Mouse (Mus musculus) NIH3T3 (cell line): ENCODE results near the gene Chgb.

Source experiments
- DNase-seq: peaks from one replicate; pipeline ENCODE4 v3.0.0-alpha.2; 2012; ENCODE audit warnings: low read depth

Gene Chgb

GRCm38 (mm10) chr2:132780978-132781377, at the start of gene Chgb:
Gene Chgb (plus strand): TSS chr2:132781278.
- no peak for DNase-seq

DNA sequence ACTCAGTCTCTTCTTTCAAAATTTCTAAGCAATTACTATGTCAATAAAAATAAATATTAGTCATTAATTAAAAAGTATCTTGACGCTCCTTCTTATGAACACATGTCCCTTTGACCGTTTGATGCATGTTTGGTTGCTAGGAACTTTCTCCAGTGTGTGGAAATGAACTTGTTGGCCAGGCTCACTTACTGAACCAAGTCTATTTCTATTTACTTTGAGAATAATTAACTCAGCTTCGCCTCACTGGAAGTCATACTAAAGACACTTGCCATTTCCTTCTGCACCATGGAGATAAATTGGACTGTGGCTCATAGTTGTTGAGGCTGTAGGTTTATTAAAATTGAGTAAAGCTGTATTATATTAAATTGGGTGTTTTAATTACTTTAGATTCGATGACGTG, 48.1 kb upstream of the Chgb start:
- DNase-seq: no peak

DNA sequence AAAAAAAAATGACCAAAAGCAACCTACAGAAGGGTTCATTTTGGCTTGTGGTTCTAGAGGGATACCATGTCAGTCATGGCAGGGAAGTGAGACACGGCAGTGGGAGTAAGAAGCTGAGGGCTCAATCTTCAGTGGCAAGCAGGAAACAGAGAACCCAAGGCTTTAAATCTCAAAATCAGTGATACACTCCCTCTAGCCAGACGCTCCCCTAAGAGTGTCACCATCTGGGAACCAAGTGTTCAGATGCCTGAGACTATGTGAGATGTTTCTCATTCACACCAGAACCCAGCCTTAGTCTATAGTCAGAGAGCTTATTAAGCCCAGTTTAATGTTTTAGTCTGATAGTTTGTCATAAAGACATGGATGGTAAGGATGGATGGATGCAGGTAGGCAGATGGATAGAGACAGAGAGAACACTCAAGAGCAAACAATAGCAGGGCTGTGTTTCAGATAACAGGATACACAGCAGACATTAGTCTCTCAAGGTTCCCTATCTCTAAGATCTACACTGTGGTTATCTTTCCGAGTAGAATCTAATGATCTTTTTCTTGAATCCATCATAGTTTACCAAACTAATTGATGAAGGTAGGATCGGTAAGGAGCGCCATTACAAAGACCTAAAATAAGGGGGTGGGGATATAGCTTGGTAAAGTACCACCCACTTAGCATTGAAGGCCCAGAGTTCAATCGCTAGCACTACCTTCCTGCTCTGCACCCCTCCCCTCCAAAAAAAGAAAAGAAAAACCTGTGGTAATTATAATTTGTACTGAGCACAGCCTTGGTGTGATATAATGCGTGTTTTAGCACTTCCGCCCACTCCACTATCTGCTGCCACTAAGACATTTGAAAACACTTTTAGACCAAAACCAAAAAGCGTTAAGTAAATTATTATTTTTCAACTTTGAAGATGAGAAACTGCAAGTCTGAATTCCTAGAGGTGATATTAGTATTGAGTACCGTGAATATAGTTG, 47.2 kb upstream of the Chgb start:
- no peak for DNase-seq

DNA sequence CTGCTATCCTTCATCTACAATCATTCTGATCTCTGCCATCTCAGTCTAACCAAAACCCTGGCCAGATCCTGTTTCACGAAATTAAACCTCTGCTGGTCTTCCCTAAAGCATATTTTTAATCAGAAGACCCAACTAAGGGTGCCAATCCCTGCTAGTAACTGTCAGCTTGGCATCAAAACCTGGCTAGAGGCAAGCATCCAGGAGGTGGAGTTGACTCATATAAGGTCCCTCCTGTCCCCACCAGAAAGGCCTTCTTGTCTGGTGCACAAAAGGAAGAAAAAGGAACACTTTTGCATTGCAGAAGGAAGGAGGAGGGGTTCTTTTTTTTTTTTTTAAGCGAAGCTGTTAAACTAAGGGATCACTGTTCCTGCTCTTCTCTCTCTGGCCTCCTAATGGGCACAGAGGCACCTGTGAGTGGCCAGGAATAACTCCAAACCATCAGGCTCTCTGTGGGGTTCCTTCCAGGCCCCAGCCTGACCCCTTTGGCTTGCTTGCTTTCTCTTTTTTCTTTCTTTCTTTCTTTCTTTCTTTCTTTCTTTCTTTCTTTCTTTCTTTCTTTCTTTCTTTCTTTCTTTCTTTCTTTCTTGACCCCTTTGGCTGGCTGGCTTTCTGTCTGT, 42.2 kb upstream of the Chgb start:
- DNase-seq: no peak

DNA sequence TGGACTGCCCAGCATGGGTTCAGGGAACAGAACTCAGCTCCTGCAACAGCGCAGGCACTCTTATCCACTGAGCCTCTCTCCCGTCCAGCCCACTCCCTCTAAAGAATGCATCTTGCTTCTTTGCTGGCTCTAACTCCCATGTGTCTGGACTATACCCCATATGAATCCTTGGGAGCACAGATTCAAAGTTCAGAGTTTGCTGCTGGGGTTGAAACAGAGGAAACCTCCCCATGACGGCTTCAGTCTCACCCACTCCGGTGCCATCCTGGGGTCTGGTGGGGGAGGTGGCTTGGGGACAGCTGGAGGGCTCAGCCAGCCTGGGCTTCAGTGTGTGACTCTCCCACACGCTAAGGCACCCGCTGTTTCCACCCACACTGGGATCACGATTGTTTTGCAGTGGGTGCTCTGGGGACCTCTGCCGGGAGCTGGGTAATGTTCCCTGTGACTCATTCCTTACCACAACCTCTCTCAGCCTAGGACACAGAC, 39.2 kb upstream of the Chgb start:
- DNase-seq: peak; percentile 10

GRCm38 (mm10) chr2:132744866-132745265, 36.2 kb upstream of the Chgb start:
- DNase-seq: no peak

- DNase-seq: no peak
Observed at GRCm38 (mm10) chr2:132746108-132746507, 35.0 kb upstream of the Chgb start.

GRCm38 (mm10) chr2:132750726-132751125, 30.4 kb upstream of the Chgb start:
- DNase-seq: no peak

- DNase-seq: peak; percentile 16
Observed at GRCm38 (mm10) chr2:132751141-132752066, 29.7 kb upstream of the Chgb start.

- no peak for DNase-seq
Observed at GRCm38 (mm10) chr2:132752398-132752797, 28.7 kb upstream of the Chgb start.

DNA sequence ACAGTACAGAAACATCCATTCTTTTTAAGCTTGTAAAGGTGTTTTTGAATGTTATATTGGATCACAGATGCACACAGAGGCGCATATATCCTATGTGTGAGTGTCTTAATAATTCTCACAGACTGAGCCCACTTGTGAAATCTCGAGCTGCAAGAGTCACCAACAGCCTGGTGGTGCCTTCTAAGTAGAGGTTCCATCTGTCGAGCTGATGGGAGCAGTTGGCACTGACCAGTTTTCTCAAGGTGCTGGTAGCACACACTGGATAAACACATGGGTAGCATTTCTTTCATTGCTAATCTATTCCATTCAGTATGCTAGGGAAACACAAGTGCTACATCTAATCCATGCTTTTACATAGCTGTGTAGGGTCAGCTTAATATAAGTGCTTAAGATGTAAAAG, 27.9 kb upstream of the Chgb start:
- DNase-seq: no peak

DNA sequence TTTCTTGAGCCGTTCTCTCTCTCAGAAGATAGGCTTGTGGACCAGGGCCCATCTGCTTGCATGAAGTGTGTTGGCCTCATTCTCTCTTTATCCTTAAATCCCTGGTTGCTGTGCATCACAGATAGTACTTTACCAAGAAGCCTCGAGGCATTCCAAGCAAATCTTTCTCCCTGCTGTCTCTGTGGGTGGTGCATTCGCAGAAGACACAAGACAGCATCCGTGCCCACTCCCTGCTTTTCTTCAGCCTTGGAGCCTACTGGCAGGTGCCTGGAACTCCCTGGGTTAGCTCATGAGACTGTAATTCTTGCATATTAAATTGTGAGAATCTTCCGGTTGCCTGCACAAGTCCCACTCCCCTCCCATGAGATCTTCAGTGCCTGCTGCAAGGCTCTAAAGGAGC, 23.2 kb upstream of the Chgb start:
- DNase-seq: no peak

DNA sequence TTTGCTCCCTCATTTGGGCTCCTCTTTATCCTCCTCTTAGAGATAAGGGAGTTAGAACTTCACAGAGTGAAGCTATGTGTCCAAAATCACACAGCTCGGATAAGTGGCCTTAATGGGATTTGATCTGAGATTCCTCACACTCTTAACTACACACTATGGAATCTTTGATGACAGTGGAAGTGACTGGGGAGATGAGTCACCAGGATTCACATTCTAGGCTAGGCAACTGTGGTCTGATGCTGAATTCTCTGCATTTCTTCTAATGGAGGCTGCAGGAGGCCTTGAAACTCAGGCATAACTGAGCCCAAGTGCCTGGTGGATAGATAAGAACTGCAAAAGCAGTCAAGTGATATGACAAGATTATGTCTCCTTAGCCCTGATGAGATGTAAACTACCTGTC, 10.3 kb upstream of the Chgb start:
- peak; percentile 33 for DNase-seq

DNA sequence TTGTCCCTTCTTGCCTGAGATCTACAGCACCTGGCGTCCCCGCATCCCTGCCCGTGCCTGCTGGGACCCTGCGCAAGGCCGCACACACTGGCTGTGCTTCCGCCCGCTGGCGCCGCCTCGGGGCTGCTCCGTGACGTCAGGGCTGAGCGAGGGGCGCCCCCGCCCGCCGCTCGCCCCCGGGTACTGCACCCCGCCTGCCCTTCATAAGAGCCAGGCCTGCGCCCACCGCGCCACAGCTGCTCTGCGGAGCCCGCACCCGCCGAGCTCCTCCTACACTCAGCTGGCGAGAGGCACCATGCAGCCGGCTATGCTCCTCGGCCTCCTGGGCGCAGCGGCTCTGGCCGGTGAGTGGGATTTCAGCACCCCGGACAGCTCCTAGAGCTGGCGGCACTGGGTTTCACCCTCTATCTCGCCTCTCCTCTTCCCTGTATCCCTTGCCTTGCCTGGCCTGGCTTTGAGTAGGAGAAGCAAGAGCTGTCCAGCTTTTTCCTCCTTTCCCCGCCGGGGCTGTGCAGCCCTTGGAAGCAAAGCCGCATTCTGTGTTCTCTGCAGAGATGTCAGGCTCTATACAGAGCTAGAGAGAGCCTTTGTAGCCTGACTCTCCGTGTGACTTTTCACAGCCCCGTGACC, 476 bp downstream of the Chgb start:
- peak; percentile 95 for DNase-seq

DNA sequence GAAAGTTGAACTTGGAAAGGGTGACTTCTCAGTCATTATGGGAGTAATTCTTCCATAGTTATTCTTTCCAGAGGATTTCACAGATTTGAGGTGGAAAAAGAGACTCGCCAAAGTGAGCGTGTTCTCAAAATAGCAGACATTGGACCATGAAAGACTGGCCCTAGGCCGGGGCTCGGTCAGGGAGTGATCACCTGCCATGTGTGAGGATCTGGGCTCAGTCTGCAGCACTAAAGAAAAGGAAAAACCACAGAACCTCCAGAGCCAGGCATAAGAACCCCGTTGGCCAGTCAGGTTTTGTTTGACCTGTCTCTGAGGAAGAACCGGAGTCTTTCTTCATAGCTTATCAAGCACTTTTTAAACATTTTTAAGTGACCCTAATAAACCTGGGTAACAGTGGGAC, 3.0 kb downstream of the Chgb start:
- no peak for DNase-seq

- DNase-seq: no peak
Observed at GRCm38 (mm10) chr2:132793441-132794203, 12.5 kb downstream of the Chgb start.

- DNase-seq: no peak
Observed at GRCm38 (mm10) chr2:132794204-132794586, 13.1 kb downstream of the Chgb start.

- DNase-seq: no peak
Observed at GRCm38 (mm10) chr2:132802976-132803375, 21.9 kb downstream of the Chgb start.

DNA sequence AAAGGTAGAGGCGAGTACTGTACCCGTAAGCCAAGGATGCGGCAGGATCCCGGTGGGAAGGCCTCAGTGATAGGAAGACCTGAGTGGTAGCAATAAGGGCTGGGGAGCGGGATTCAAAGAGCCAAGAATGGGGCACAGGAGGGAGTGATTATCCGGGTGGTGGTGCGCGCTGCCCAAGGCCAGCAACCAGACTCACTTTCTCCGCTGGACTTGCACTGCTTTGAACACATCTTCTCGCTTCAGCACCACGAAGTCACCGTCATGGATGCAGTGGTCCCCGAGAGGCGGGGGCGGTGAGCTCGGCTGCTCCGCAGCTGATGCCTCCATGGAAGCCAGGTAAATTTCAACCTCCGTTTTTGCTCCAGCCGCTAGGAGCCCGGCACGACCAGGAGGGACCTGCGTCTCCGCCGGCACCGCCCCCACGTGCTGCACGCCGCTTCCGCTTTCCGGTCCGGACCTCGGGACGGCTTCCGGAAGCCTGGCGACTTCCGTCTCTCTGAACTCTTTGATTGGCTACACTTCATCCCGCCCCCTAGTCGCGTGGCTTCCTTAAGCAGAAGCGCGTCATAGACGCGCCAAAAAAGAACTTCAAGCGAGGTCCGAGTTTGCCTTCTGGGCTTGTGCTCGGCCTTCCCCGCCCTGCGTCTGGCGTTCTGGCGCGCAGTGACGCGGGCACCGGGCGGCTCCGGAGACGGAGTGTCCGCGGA, 34.7 kb downstream of the Chgb start, which contains the start of the genes Trmt6 and Mcm8:
Gene Trmt6, minus strand, starts transcription at position 448 of the 707 bp plus-strand sequence.
Gene Mcm8, plus strand, starts transcription at position 534 of the 707 bp plus-strand sequence.
- DNase-seq: peak; percentile 98

GRCm38 (mm10) chr2:132841071-132841470, 60.0 kb downstream of the Chgb start:
- no peak for DNase-seq
